Mouse (Mus musculus) limb, embryonic 14.5 days (tissue): ENCODE data around the gene Hist2h3c2. TPM values are rescaled to one million over a fixed set of nuclear protein-coding genes. Genes with fewer than 3 reads are reported as not detected.
"Not testable (repeated sequence)": the region's sequence is repeated elsewhere in the genome, so short reads cannot be mapped to it uniquely, and the experiment has no call there.

Experiments used
- ATAC-seq: fragments of 200-750 bp; cut with Nextera tagmentation; 2 replicates; pipeline ENCODE4 v1.8.0; 2017; ENCODE audit warnings: low read depth, moderate number of reproducible peaks, moderate TSS enrichment; ENCODE audit not compliant: low FRiP score
- DNase-seq: peaks from one replicate; pipeline ENCODE4 v3.0.0-alpha.2; 2015; ENCODE audit warnings: low spot score
- H3K27ac ChIP-seq: fragments of 300-500 bp; sonication (generic); replicated peaks from 2 replicates; pipeline ENCODE4 v1.5.1; 2014; ENCODE audit warnings: low read depth, mild to moderate bottlenecking, low read length, moderate library complexity, mixed read lengths
- H3K27me3 ChIP-seq: fragments of 300-500 bp; sonication (generic); 2 replicates; pipeline ENCODE4 v1.6.1; 2014; ENCODE audit warnings: low read length, mixed read lengths; ENCODE audit not compliant: control insufficient read depth, insufficient read depth
- H3K36me3 ChIP-seq: fragments of 300-500 bp; sonication (generic); 2 replicates; pipeline ENCODE4 v1.6.1; 2014; ENCODE audit warnings: mild to moderate bottlenecking, low read length, moderate library complexity, mixed read lengths; ENCODE audit not compliant: control insufficient read depth, insufficient read depth
- H3K4me1 ChIP-seq: fragments of 300-500 bp; sonication (generic); 2 replicates; pipeline ENCODE4 v1.6.1; 2014; ENCODE audit warnings: antibody characterized with exemption, low read length, mixed read lengths; ENCODE audit not compliant: control insufficient read depth, insufficient read depth
- H3K4me2 ChIP-seq: fragments of 300-500 bp; sonication (generic); replicated peaks from 2 replicates; pipeline ENCODE4 v1.6.1; 2014; ENCODE audit warnings: low read depth, mild to moderate bottlenecking, low read length, moderate library complexity; ENCODE audit not compliant: severe bottlenecking
- H3K4me3 ChIP-seq: fragments of 300-500 bp; sonication (generic); replicated peaks from 2 replicates; pipeline ENCODE4 v1.5.1; 2014; ENCODE audit warnings: low read length
- H3K9ac ChIP-seq: fragments of 300-500 bp; sonication (generic); 2 replicates; pipeline ENCODE4 v1.6.1; 2014; ENCODE audit warnings: mild to moderate bottlenecking, low read depth, low read length, moderate library complexity; ENCODE audit not compliant: severe bottlenecking
- H3K9me3 ChIP-seq: fragments of 300-500 bp; sonication (generic); 2 replicates; pipeline ENCODE4 v1.6.1; 2016; ENCODE audit warnings: low read length; ENCODE audit not compliant: control insufficient read depth
- POLR2A ChIP-seq: fragments of 200-500 bp; IDR thresholded peaks from 2 replicates; pipeline ENCODE4 v1.8.0; 2012; ENCODE audit warnings: inconsistent platforms, mild to moderate bottlenecking, moderate library complexity, borderline replicate concordance; ENCODE audit not compliant: insufficient read depth, insufficient read length; ENCODE audit errors: extremely low read depth
- WGBS: fragments of 180-500 bp; shearing (Covaris S2); extraction: QIAGEN DNeasy Blood & Tissue Kit; methylation state at CpG from one replicate; pipeline ENCODE4 v1.1.7; 2014; 5-methylcytosine and 5-hydroxymethylcytosine counted together
- polyA plus RNA-seq, 2 experiments: library from polyadenylated mRNA; depleted of rRNA in 1 of 2; stranded (reverse) in 1 of 2; unstranded in 1 of 2; fragments of >200 nt; fragmentation: Nextera tagmentation in 1 of 2; extraction: Ambion mirVana in 1 of 2; gene quantifications; 2 replicates each; pipeline versions ENCODE4 v1.2.1 to v1.2.3; 2012 to 2014

The Hist2h3c2 gene
- polyA plus RNA-seq, 2 experiments = 8.0 to 74.4 TPM

DNA sequence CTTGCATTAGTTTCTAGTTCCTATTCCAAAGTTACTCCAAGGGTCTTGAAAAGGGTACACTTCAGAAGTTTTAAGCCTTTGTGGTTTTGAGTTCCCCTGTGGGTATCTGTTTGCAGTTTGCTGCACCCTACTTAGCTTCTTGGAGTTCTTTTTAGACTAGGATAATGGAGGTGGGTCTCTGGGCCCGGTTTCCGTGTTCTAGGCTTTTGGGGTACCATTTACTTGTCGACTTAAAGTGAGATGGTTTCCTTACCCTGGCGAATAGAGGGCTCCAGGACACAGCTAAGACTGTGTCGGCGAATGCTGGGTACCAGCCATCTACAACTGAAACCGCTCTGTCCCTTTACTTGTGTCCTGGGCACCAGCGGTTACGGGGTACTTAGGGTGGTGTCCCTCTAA, 17.3 kb downstream of the Hist2h3c2 start:
- ATAC-seq (no peak), DNase-seq (no peak)
- H3K9ac ChIP-seq = peak overlapping the region; percentile 49
- H3K27me3 ChIP-seq = no peaks in the 10 kb centered on the region
- H3K27ac ChIP-seq = peak overlapping the region; percentile 98
- 19% methylated on average over 9 of the region's 9 CpGs for WGBS
- peaks cover 15% of the 10 kb centered on the region for H3K4me1 ChIP-seq
- no peaks in the 10 kb centered on the region for H3K9me3 ChIP-seq
- TF ChIP-seq POLR2A = no peak
- no peaks in the 10 kb centered on the region for H3K36me3 ChIP-seq
- H3K4me3 ChIP-seq = peak overlapping the region; percentile 62
- H3K4me2 ChIP-seq = peak overlapping the region; percentile 83

GRCm38 (mm10) chr3:96220765-96221639, 17.9 kb downstream of the Hist2h3c2 start, which contains the start of the genes Hist2h2ac and Hist2h2be:
Hist2h2ac (minus strand) TSS chr3:96220880.
Hist2h2be (plus strand) TSS chr3:96221119.
- peak; percentile 95 for DNase-seq
- Histone ChIP-seq H3K36me3 (no peaks in the 10 kb centered on the region), H3K27me3 (no peaks in the 10 kb centered on the region), H3K9ac (peak within 1 kb of the TSS; percentile 84), H3K4me2 (peak within 1 kb of the TSS; percentile 83), H3K4me1 (peaks cover 15% of the 10 kb centered on the region), H3K4me3 (peak within 1 kb of the TSS; percentile 62), H3K27ac (peak within 1 kb of the TSS; percentile 98), H3K9me3 (no peaks in the 10 kb centered on the region)
- whole genome bisulfite sequencing = 1% methylated on average over 41 of the region's 43 CpGs
- peak; percentile 93; the same call in 1 of the 2 replicates for TF ChIP-seq POLR2A
- peak; percentile 82 for ATAC-seq

- peaks cover 15% of the 10 kb centered on the region for H3K4me1 ChIP-seq
- peak overlapping the region; percentile 62 for H3K4me3 ChIP-seq
- H3K27me3 ChIP-seq, H3K9me3 ChIP-seq, H3K36me3 ChIP-seq: not testable (repeated sequence)
- WGBS = 1% methylated on average over 24 of the region's 47 CpGs
- H3K4me2 ChIP-seq = peak overlapping the region; percentile 83
- peak; percentile 14 for DNase-seq
- H3K27ac ChIP-seq = peak overlapping the region; percentile 98
- H3K9ac ChIP-seq = peak overlapping the region; percentile 84
- TF ChIP-seq POLR2A = peak; percentile 4; the same call in 1 of the 2 replicates
- ATAC-seq = peak; percentile 5; the same call in 1 of the 2 replicates
Measured at GRCm38 (mm10) chr3:96220131-96220764, 18.7 kb downstream of the Hist2h3c2 start.

- peak within 1 kb of the TSS; percentile 84 for H3K9ac ChIP-seq
- peak; percentile 92 for DNase-seq
- H3K27ac ChIP-seq = peak within 1 kb of the TSS; percentile 98
- H3K4me3 ChIP-seq = peak within 1 kb of the TSS; percentile 62
- peak; percentile 88 for ATAC-seq
- H3K4me1 ChIP-seq = peaks cover 15% of the 10 kb centered on the region
- 5% methylated on average over 36 of the region's 37 CpGs for WGBS
- no peaks in the 10 kb centered on the region for H3K36me3 ChIP-seq
- peak within 1 kb of the TSS; percentile 83 for H3K4me2 ChIP-seq
- TF ChIP-seq POLR2A = peak; percentile 88; the same call in 1 of the 2 replicates
- H3K27me3 ChIP-seq = no peaks in the 10 kb centered on the region
- H3K9me3 ChIP-seq = no peaks in the 10 kb centered on the region
Measured at GRCm38 (mm10) chr3:96219661-96220130, 19.2 kb downstream of the Hist2h3c2 start, which contains the start of the genes Bola1 and Hist2h2ab. Bola1 (minus strand) TSS chr3:96219709. Hist2h2ab (plus strand) TSS chr3:96219865.

GRCm38 (mm10) chr3:96219191-96219641, 19.7 kb downstream of the Hist2h3c2 start:
- peak overlapping the region; percentile 67 for H3K9ac ChIP-seq
- peak overlapping the region; percentile 98 for H3K27ac ChIP-seq
- peak; percentile 12; the same call in 1 of the 2 replicates for ATAC-seq
- no peaks in the 10 kb centered on the region for H3K36me3 ChIP-seq
- DNase-seq = peak; percentile 34
- H3K4me2 ChIP-seq = peak overlapping the region; percentile 83
- no peaks in the 10 kb centered on the region for H3K27me3 ChIP-seq
- peak overlapping the region; percentile 62 for H3K4me3 ChIP-seq
- H3K4me1 ChIP-seq = peaks cover 15% of the 10 kb centered on the region
- no peaks in the 10 kb centered on the region for H3K9me3 ChIP-seq
- WGBS = under 1% methylated on average over 12 of the region's 12 CpGs
- peak; percentile 28; the same call in 1 of the 2 replicates for TF ChIP-seq POLR2A
